Mouse (Mus musculus) hindbrain, postnatal 0 days (tissue): ENCODE results near the gene Zfp57. TPM values are rescaled to one million over a fixed set of nuclear protein-coding genes. Genes with fewer than 3 reads are reported as not detected.

Experiments
- ATAC-seq: fragments of 200-750 bp; cut with Nextera tagmentation; 2 replicates; pipeline ENCODE4 v1.8.0; 2017; ENCODE audit warnings: mild to moderate bottlenecking, moderate TSS enrichment, moderate library complexity
- DNase-seq: peaks from one replicate; pipeline ENCODE4 v3.0.0-alpha.2; 2015; ENCODE audit warnings: low spot score
- H3K27ac ChIP-seq: fragments of 300-500 bp; sonication (generic); 2 replicates; pipeline ENCODE4 v1.5.1; 2014; ENCODE audit warnings: mild to moderate bottlenecking
- H3K27me3 ChIP-seq: fragments of 300-500 bp; sonication (generic); 2 replicates; pipeline ENCODE4 v1.6.1; 2014; ENCODE audit warnings: low read length, mixed read lengths; ENCODE audit not compliant: insufficient read depth
- H3K36me3 ChIP-seq: fragments of 300-500 bp; sonication (generic); 2 replicates; pipeline ENCODE4 v1.6.1; 2014; ENCODE audit warnings: low read length, mixed read lengths; ENCODE audit not compliant: insufficient read depth
- H3K4me1 ChIP-seq: fragments of 300-500 bp; sonication (generic); 2 replicates; pipeline ENCODE4 v1.6.1; 2014; ENCODE audit warnings: antibody characterized with exemption, low read length, mixed read lengths; ENCODE audit not compliant: insufficient read depth
- H3K4me2 ChIP-seq: fragments of 300-500 bp; sonication (generic); 2 replicates; pipeline ENCODE4 v1.6.1; 2014; ENCODE audit warnings: low read depth, mild to moderate bottlenecking, low read length, moderate library complexity, mixed read lengths
- H3K4me3 ChIP-seq: fragments of 300-500 bp; sonication (generic); 2 replicates; pipeline ENCODE4 v1.5.1; 2014; ENCODE audit warnings: low read length
- H3K9ac ChIP-seq: fragments of 300-500 bp; sonication (generic); replicated peaks from 2 replicates; pipeline ENCODE4 v1.6.1; 2014; ENCODE audit warnings: mild to moderate bottlenecking, low read length, moderate library complexity, mixed read lengths
- H3K9me3 ChIP-seq: fragments of 300-500 bp; sonication (generic); 2 replicates; pipeline ENCODE4 v1.6.1; 2016; ENCODE audit warnings: low read length, mixed read lengths
- CTCF ChIP-seq: IDR thresholded peaks from 2 replicates; pipeline ENCODE4 v1.5.1; 2016; ENCODE audit warnings: antibody characterized with exemption, control low read depth, low read depth
- WGBS: fragments of 180-500 bp; shearing (Covaris S2); extraction: QIAGEN DNeasy Blood & Tissue Kit; methylation state at CpG from one replicate; pipeline ENCODE4 v1.1.7; 2014; 5-methylcytosine and 5-hydroxymethylcytosine counted together
- polyA plus RNA-seq: library from polyadenylated mRNA; unstranded; fragments of >200 nt; fragmentation: Nextera tagmentation; extraction: Ambion mirVana; gene quantifications from 2 replicates; pipeline ENCODE4 v1.2.1, GENCODE M21; 2015
- total RNA-seq: library from RNA; depleted of rRNA; stranded (reverse); fragments of >200 nt; gene quantifications from 2 replicates; pipeline ENCODE4 v1.2.3, GENCODE M21; 2014

Gene Zfp57
- total and polyA plus RNA-seq, 2 experiments from 2014 or later: 118 TPM

GRCm38 (mm10) chr17:37039127-37039894 lies 38.3 kb downstream of the Zfp57 start:
- 83% methylated on average over 2 of the region's 2 CpGs for WGBS
- H3K4me3 ChIP-seq: no peak overlapping the region
- TF ChIP-seq CTCF: no peak
- no peaks in the 10 kb centered on the region for H3K9me3 ChIP-seq
- H3K4me2 ChIP-seq: no peak overlapping the region
- ATAC-seq: no peak
- H3K27me3 ChIP-seq: no peaks in the 10 kb centered on the region
- H3K4me1 ChIP-seq: no peaks in the 10 kb centered on the region
- H3K36me3 ChIP-seq: no peaks in the 10 kb centered on the region
- no peak for DNase-seq
- H3K9ac ChIP-seq: no peak overlapping the region
- no peak overlapping the region for H3K27ac ChIP-seq

GRCm38 (mm10) chr17:37044651-37045244 lies 43.8 kb downstream of the Zfp57 start:
- ATAC-seq (no peak), DNase-seq (no peak)
- Histone ChIP-seq H3K9me3 (no peaks in the 10 kb centered on the region), H3K4me1 (peaks cover 14% of the 10 kb centered on the region), H3K27ac (peak overlapping the region; percentile 97; the same call in 1 of the 2 replicates), H3K9ac (peak overlapping the region; percentile 99), H3K36me3 (no peaks in the 10 kb centered on the region), H3K4me3 (peak overlapping the region; percentile 91), H3K4me2 (peak overlapping the region; percentile 76), H3K27me3 (no peaks in the 10 kb centered on the region)
- TF ChIP-seq CTCF: no peak
- WGBS: 69% methylated on average over 7 of the region's 7 CpGs

GRCm38 (mm10) chr17:37045611-37046311 lies 44.8 kb downstream of the Zfp57 start, which contains the start of gene Gabbr1:
TSS of gene Gabbr1 (plus strand) at chr17:37045966.
- H3K36me3 ChIP-seq: no peaks in the 10 kb centered on the region
- peak; percentile 81 for ATAC-seq
- peaks cover 14% of the 10 kb centered on the region for H3K4me1 ChIP-seq
- DNase-seq: peak; percentile 91
- WGBS: under 1% methylated on average over 40 of the region's 55 CpGs
- peak within 1 kb of the TSS; percentile 91 for H3K4me3 ChIP-seq
- no peaks in the 10 kb centered on the region for H3K9me3 ChIP-seq
- H3K9ac ChIP-seq: peak within 1 kb of the TSS; percentile 99
- H3K4me2 ChIP-seq: peak within 1 kb of the TSS; percentile 76
- H3K27ac ChIP-seq: peak within 1 kb of the TSS; percentile 97
- H3K27me3 ChIP-seq: no peaks in the 10 kb centered on the region
- TF ChIP-seq CTCF: no peak

- Histone ChIP-seq H3K9ac (peak overlapping the region; percentile 99), H3K27ac (peak overlapping the region; percentile 97), H3K4me1 (peaks cover 14% of the 10 kb centered on the region), H3K9me3 (no peaks in the 10 kb centered on the region), H3K4me3 (peak overlapping the region; percentile 91), H3K27me3 (no peaks in the 10 kb centered on the region), H3K4me2 (peak overlapping the region; percentile 76), H3K36me3 (no peaks in the 10 kb centered on the region)
- WGBS: under 1% methylated on average over 32 of the region's 58 CpGs
- DNase-seq (peak; percentile 69), ATAC-seq (peak; percentile 36)
- peak; percentile 59 for TF ChIP-seq CTCF
These were observed 45.5 kb downstream of the Zfp57 start for GRCm38 (mm10) chr17:37046312-37047112.

GRCm38 (mm10) chr17:37047332-37047976 lies 46.5 kb downstream of the Zfp57 start:
- ATAC-seq (no peak), DNase-seq (no peak)
- peak overlapping the region; percentile 97 for H3K27ac ChIP-seq
- H3K9me3 ChIP-seq: no peaks in the 10 kb centered on the region
- peak overlapping the region; percentile 76 for H3K4me2 ChIP-seq
- H3K36me3 ChIP-seq: peaks cover 1% of the 10 kb centered on the region; the same call in 1 of the 2 replicates
- H3K4me3 ChIP-seq: peak overlapping the region; percentile 91
- WGBS: 14% methylated on average over 19 of the region's 19 CpGs
- H3K27me3 ChIP-seq: no peaks in the 10 kb centered on the region
- H3K4me1 ChIP-seq: peaks cover 14% of the 10 kb centered on the region
- TF ChIP-seq CTCF: no peak
- H3K9ac ChIP-seq: peak overlapping the region; percentile 99
